Mouse (Mus musculus): Measurements from ENCODE around the gene Mt1. TPM values are rescaled to one million over a fixed set of nuclear protein-coding genes. Genes with fewer than 3 reads are reported as not detected.
"Not testable (repeated sequence)": the region's sequence is repeated elsewhere in the genome, so short reads cannot be mapped to it uniquely, and the experiment has no call there.

Mt1 gene
- polyA plus RNA-seq, 1 experiment from 2014 or later: 219 TPM

DNA sequence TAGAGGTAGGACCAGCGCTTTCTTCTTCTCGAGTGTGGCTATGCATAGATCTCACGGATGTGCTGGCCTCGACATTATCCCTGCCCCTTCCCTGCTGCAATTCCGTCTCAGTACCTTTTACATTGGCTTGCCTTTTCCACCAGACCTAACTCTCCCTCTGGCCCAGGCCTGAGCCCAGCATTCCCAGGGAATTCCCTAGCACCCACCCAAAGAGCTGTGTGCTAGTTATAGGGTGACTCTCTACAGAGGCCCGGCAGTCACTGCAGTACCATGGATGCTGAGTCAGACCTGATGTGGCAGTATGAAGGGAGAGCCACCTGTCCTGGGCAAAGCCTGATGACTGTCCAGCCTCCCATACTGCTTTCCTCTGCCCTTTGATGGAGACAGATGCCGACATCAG lies 25.4 kb upstream of the Mt1 start:
- Histone ChIP-seq H3K4me1 (peaks cover 42% of the 10 kb centered on the region), H3K4me3 (peak overlapping the region; percentile 51), H3K27ac (peak overlapping the region; percentile 76; the same call in 1 of the 2 replicates), H3K36me3 (replicated peaks) (no peaks in the 10 kb centered on the region), H3K9me3 (no peaks in the 10 kb centered on the region), H3K27me3 (ENCODE audit: poor library complexity, severe bottlenecking) (peaks cover 40% of the 10 kb centered on the region)
- 27% methylated on average over 7 of the region's 7 CpGs for WGBS
- no peak for DNase-seq (ENCODE audit: extremely low spot score, low spot score)

DNA sequence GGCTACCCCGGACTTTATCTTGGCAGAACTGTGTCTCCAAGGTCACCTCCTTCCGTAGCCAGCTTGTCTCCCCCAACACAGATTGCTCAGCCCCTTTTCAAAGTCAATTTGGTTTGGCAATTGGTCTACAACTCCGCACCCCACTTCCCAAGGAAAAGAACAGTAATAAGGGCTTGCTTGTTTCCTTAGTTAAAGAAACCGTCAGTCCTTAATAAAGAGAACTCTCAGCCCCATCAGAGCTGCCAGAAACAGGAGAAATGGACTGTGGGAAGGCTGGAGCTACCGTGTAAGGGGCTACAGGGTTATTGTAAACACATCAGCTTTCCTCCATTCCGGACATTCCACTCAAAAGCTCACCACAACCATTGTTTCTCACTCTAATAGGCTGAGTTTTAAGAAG lies 24.3 kb upstream of the Mt1 start:
- peaks cover 40% of the 10 kb centered on the region for H3K27me3 ChIP-seq (ENCODE audit: poor library complexity, severe bottlenecking)
- WGBS: 48% methylated on average over 6 of the region's 6 CpGs
- no peaks in the 10 kb centered on the region for H3K9me3 ChIP-seq
- peak overlapping the region; percentile 16; the same call in 1 of the 2 replicates for H3K27ac ChIP-seq
- no peak for DNase-seq (ENCODE audit: extremely low spot score, low spot score)
- H3K4me1 ChIP-seq: peaks cover 41% of the 10 kb centered on the region
- no peaks in the 10 kb centered on the region for H3K36me3 ChIP-seq (replicated peaks)
- no peak overlapping the region for H3K4me3 ChIP-seq

DNA sequence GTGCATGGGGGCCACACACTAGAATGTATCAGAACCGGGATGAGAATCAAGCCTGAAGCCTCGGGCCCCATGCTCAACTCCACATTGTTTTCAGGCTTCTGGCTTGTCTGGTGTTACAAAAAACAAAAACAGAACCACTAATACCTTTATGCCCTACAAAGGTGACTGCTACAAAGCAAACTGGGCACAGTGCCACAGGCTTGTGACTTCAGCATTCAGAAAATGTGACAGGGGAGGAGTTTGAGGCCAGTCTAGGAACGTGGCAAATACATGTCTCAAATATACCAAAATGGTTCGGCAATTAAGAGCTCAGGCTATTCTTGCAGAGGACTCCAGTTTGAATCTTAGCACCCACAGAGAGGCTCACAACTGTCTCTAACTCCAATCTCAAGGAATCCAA lies 22.8 kb upstream of the Mt1 start:
- WGBS: 83% methylated on average over 4 of the region's 4 CpGs
- H3K27ac ChIP-seq: no peak overlapping the region

DNA sequence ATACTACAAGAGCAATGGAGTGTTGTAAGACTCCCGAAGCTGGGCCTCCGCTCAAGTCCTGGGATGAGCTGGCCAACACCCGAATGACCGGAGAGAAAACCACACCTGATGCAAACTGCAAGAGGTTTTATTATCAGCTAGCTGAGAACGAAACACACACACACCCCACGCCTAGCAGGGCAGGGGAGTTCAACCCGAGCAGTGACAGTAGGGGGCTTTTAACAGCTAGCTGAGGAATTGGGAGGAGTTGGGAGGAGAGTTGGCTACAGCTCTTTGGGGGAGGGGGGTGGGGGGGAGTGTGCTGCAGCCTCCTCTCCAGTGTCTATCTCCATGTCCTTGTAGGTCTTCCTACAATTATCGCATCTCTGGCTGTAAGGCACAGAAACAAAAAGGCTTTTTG lies 13.1 kb upstream of the Mt1 start:
- not testable (repeated sequence) for DNase-seq (ENCODE audit: extremely low spot score, low spot score); H3K36me3 ChIP-seq (replicated peaks); H3K27ac ChIP-seq; H3K9me3 ChIP-seq; H3K4me1 ChIP-seq; H3K4me3 ChIP-seq
- H3K27me3 ChIP-seq (ENCODE audit: poor library complexity, severe bottlenecking): peaks cover 36% of the 10 kb centered on the region
- 81% methylated on average over 8 of the region's 8 CpGs for WGBS

More for the DNA sequence above, 22.8 kb upstream of the Mt1 start:
- no peak for DNase-seq (ENCODE audit: extremely low spot score, low spot score)
- Histone ChIP-seq H3K36me3 (replicated peaks) (no peaks in the 10 kb centered on the region), H3K4me3 (no peak overlapping the region), H3K9me3 (no peaks in the 10 kb centered on the region), H3K27me3 (ENCODE audit: poor library complexity, severe bottlenecking) (peaks cover 36% of the 10 kb centered on the region), H3K4me1 (peaks cover 41% of the 10 kb centered on the region)

DNA sequence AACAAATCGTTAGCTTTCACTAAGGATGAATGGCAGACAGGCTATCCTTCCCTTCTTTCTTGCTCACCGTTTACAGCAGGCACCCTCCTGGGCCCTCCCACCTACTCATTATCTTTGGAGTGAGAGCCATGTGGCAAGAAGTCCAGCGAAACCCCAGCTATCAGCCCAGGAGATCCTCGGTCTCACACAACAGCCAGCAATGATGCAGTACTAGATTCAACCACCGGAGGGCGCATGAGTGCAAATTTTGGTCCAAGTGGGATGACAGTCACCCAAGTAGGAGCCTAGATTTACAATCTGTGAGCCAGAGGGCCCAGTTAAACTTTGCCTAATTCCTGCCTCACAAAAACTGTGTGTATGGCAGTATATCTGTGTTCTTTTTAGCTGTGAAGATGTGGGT lies 11.6 kb upstream of the Mt1 start:
- no peaks in the 10 kb centered on the region for H3K36me3 ChIP-seq (replicated peaks)
- DNase-seq (ENCODE audit: extremely low spot score, low spot score): peak; percentile 91
- H3K4me1 ChIP-seq: peaks cover 14% of the 10 kb centered on the region
- H3K27me3 ChIP-seq (ENCODE audit: poor library complexity, severe bottlenecking): peaks cover 51% of the 10 kb centered on the region
- H3K9me3 ChIP-seq: no peaks in the 10 kb centered on the region
- no peak overlapping the region for H3K27ac ChIP-seq
- no peak overlapping the region for H3K4me3 ChIP-seq
- WGBS: 5% methylated on average over 6 of the region's 6 CpGs

DNA sequence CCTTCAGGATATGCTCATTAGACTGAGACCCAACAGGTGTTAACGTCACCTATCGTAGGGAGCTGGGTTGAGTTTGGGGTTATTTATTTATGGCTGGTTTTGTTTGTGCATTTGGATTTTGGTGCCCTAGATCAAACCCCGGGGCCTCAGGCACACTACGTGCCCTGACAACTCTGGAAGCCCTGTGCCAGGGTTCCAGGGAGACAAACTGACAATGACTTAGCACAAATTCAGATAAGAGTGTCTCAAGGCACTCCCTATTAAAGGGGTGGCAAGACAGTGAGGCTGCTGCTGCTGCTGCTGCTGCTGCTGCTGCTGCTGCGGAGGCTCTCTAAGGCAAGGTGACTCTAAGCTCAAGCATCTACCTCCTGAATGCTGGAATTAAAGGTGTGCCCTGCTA lies 9.3 kb upstream of the Mt1 start:
- H3K36me3 ChIP-seq (replicated peaks): no peaks in the 10 kb centered on the region
- peaks cover 35% of the 10 kb centered on the region for H3K4me1 ChIP-seq
- H3K27ac ChIP-seq: no peak overlapping the region
- WGBS: 93% methylated on average over 5 of the region's 5 CpGs
- DNase-seq (ENCODE audit: extremely low spot score, low spot score): no peak
- peaks cover 74% of the 10 kb centered on the region for H3K27me3 ChIP-seq (ENCODE audit: poor library complexity, severe bottlenecking)
- no peak overlapping the region for H3K4me3 ChIP-seq
- H3K9me3 ChIP-seq: no peaks in the 10 kb centered on the region

DNA sequence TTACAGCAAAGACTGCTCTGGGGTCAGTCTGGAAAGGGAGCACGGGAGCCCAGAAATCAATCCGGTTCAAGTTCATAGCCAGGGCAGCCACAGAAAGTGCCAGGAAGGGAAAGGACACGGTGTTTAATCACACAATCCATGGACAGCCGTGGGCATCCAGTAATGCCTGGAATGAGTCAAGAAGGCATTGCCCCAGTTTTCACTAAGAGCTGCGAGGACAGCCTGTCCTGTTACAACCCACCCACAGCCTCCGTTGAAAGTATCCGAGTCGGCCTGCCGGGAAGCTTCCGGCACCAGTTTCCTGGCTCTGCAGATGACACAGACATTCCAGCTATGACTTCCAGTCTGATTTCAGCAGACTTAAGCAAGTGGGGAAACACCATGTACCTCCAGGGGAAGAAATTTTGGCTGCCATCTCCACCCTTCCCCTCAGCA lies 7.5 kb upstream of the Mt1 start:
- DNase-seq (ENCODE audit: extremely low spot score, low spot score): no peak
- Histone ChIP-seq H3K9me3 (no peaks in the 10 kb centered on the region), H3K27me3 (ENCODE audit: poor library complexity, severe bottlenecking) (peaks cover 90% of the 10 kb centered on the region), H3K36me3 (replicated peaks) (no peaks in the 10 kb centered on the region), H3K4me1 (peaks cover 41% of the 10 kb centered on the region), H3K4me3 (peak overlapping the region; percentile 57; the same call in 1 of the 2 replicates), H3K27ac (no peak overlapping the region)
- WGBS: 44% methylated on average over 10 of the region's 10 CpGs

DNA sequence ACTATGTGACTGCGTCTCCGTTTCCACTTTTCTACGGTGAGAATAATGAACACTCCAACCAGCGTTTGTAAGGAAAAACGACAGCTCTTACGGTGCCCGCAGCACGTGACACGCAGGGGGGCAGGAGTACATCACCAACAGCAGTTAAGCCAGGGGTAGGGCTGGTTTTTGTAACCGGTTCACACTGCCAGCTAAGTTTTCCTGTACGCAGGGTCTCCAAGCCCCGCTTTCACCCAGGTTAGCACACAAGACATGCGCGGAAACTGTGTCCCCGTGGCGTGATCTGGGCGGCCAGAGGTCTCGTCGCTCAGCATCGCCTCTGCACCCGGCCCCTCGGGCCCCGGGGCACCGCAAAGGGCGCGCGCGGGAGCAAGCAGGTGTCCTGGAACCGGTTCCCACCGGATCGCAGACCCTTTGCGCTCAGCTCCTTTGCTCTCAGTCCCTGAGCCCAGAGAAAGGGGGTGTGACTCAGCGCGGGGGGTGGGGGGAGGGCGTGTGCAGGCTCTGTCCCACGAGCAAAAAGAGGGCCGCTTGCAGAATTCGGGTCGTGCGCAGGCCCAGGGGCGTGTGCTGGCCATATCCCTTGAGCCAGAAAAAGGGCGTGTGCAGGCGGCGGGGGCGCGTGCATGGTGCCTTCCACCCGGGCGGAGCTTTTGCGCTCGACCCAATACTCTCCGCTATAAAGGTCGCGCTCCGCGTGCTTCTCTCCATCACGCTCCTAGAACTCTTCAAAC lies 6.6 kb upstream of the Mt1 start, which contains the start of gene Mt2:
TSS of gene Mt2 (plus strand) at position 590 of the 734 bp plus-strand sequence.
- WGBS: under 1% methylated on average over 56 of the region's 56 CpGs
- no peaks in the 10 kb centered on the region for H3K36me3 ChIP-seq (replicated peaks)
- peak within 1 kb of the TSS; percentile 80 for H3K27ac ChIP-seq
- peak within 1 kb of the TSS; percentile 57 for H3K4me3 ChIP-seq
- no peaks in the 10 kb centered on the region for H3K9me3 ChIP-seq
- H3K4me1 ChIP-seq: peaks cover 38% of the 10 kb centered on the region
- DNase-seq (ENCODE audit: extremely low spot score, low spot score): peak; percentile 66
- H3K27me3 ChIP-seq (ENCODE audit: poor library complexity, severe bottlenecking): peaks cover 95% of the 10 kb centered on the region

DNA sequence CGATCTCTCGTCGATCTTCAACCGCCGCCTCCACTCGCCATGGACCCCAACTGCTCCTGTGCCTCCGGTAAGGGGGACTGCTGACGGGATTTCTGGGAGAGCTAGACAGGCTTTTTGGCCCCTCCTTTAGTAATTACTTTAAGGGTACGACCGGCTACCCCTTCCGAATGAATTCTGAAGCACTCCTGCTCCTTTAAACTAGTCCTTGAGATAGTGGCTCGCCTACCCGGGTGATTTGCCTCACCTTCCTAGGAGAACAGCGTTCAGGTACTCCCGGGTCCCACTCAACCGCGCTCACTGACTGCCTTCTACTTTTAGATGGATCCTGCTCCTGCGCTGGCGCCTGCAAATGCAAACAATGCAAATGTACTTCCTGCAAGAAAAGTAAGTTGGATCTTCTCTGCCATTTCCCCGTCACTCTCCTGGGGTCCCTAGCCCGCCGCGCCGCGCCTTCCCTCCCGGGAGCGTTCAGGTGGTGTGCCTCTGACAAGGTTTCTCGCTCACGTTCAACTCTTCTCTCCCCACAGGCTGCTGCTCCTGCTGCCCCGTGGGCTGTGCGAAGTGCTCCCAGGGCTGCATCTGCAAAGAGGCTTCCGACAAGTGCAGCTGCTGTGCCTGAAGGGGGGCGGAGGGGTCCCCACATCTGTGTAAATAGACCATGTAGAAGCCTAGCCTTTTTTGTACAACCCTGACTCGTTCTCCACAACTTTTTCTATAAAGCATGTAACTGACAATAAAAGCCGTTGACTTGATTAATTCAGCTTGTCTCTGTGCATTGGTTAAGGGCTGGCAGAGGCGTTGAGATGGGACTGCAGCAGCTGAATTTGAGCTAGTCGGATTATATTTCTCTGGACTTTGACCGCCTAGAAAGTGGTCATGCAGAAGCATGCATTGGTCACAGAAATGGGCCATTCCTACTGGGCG lies 5.8 kb upstream of the Mt1 start:
- H3K36me3 ChIP-seq (replicated peaks): no peaks in the 10 kb centered on the region
- DNase-seq (ENCODE audit: extremely low spot score, low spot score): peak; percentile 61
- H3K9me3 ChIP-seq: no peaks in the 10 kb centered on the region
- peaks cover 38% of the 10 kb centered on the region for H3K4me1 ChIP-seq
- peak overlapping the region; percentile 80 for H3K27ac ChIP-seq
- 1% methylated on average over 39 of the region's 39 CpGs for WGBS
- H3K27me3 ChIP-seq (ENCODE audit: poor library complexity, severe bottlenecking): peaks cover 96% of the 10 kb centered on the region
- H3K4me3 ChIP-seq: peak overlapping the region; percentile 57

DNA sequence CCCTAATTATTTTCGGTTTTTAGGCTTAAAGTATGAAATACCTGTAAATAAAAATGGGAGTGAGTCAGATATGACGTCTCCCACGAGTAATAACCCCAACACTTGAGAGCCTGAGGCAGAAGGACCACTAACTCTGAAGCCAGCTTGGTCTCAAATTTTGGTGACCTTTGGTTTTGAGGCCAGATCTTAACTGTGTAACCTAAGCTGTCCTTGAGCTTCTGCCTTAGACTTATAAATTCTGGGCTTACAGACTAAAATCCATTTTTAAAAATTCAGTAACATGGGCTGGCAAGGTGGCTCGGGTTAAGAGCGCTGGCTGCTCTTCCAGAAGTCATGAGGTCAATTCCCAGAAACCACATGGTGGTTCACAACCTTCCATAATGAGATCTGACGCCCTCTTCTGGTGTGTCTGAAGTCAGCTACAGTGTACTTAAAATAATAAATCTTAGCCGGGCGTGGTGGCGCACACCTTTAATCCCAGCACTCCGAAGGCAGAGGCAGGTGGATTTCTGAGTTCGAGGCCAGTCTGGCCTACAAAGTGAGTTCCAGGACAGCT lies 5.0 kb upstream of the Mt1 start:
- no peak for DNase-seq (ENCODE audit: extremely low spot score, low spot score)
- Histone ChIP-seq H3K27ac (no peak overlapping the region), H3K4me1 (peaks cover 44% of the 10 kb centered on the region), H3K36me3 (replicated peaks) (no peaks in the 10 kb centered on the region), H3K9me3 (no peaks in the 10 kb centered on the region), H3K4me3 (peak overlapping the region; percentile 57), H3K27me3 (ENCODE audit: poor library complexity, severe bottlenecking) (peaks cover 100% of the 10 kb centered on the region)
- 44% methylated on average over 11 of the region's 11 CpGs for WGBS

DNA sequence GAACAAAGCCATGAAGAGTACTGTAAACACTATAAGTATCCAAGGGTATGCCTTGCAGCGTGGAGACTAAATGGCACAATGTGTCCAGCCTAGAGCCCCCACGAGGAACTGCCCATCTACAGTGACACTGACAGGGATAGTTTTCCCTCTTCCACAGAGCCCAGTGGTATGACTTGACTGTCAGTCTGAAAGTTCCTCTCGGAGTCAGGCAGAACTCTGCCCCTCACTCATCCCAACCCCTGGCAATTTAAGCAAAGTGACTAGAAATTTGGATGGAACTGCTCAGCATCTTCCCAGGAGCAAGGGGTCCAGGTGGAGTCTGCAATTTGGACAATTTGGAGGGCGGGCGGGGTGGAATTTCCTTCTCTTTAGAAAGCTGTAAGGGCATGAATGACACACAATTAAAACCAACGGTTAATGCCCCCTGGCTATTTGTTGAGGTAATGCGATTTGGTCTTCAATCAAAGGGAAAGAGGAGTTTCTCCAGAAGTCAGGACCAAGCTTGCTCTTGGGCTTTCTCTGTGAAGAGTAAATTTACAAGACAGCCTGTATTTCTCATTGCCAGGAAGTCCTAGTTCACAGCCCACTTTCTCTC lies 4.2 kb upstream of the Mt1 start:
- Histone ChIP-seq H3K27me3 (ENCODE audit: poor library complexity, severe bottlenecking) (peaks cover 100% of the 10 kb centered on the region), H3K27ac (no peak overlapping the region), H3K4me1 (peaks cover 52% of the 10 kb centered on the region), H3K9me3 (no peaks in the 10 kb centered on the region), H3K4me3 (peak overlapping the region; percentile 5; the same call in 1 of the 2 replicates), H3K36me3 (replicated peaks) (no peaks in the 10 kb centered on the region)
- WGBS: 19% methylated on average over 7 of the region's 7 CpGs
- DNase-seq (ENCODE audit: extremely low spot score, low spot score): no peak

DNA sequence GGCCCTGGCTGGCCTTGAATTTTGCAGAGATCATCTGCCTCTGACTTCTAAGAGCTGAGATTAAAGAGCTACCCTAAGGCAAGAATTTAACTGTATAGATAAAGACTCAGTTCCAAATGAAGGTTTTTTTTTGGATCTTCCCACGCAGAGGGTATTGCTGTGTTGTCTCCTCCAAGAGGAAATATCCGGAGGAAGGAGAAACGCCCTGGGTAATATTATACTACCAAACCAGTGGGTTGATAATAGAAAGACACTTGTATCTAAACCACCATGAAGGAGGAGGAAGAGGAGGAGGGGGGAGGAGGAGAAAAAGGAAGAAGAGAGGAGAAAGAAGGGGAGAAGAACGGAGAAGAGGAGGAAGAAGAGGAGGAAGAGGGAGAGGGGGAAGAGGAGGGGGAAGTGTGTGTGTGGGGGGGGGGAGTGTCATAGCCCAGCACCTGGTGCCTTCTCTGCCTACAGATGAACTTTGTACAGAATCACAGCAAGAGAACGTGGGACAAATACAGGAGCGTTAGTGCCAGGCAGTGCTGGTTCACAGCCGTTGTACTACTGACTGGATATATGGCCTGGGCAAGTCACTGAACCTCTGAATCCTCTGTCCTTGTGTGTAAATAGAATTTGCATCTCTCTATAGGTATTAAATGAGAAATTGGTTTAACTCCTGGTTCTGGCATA lies 1.0 kb upstream of the Mt1 start:
- H3K4me1 ChIP-seq: peaks cover 46% of the 10 kb centered on the region
- H3K27me3 ChIP-seq (ENCODE audit: poor library complexity, severe bottlenecking): peaks cover 100% of the 10 kb centered on the region
- H3K9me3 ChIP-seq: no peaks in the 10 kb centered on the region
- DNase-seq (ENCODE audit: extremely low spot score, low spot score): no peak
- 63% methylated on average over 7 of the region's 7 CpGs for WGBS
- H3K27ac ChIP-seq: no peak overlapping the region
- H3K4me3 ChIP-seq: no peak overlapping the region
- H3K36me3 ChIP-seq (replicated peaks): no peaks in the 10 kb centered on the region

All from forebrain, embryonic 10.5 days (tissue).